Mouse (Mus musculus): ENCODE measurements around the gene Cd209d. TPM values are rescaled to one million over a fixed set of nuclear protein-coding genes. Genes with fewer than 3 reads are reported as not detected.
"Not testable (repeated sequence)": the region's sequence is repeated elsewhere in the genome, so short reads cannot be mapped to it uniquely, and the experiment has no call there.

The Cd209d gene
- 2.2 and 2.9 TPM in 2 replicates for polyA plus RNA-seq (2012; rRNA removed)

GRCm38 (mm10) chr8:3878455-3878854, at the start of gene Cd209d:
TSS of gene Cd209d (minus strand) at chr8:3878555.
- no peak for DNase-seq (ENCODE audit: low read depth)

- DNase-seq (ENCODE audit: low read depth): no peak
Measured at GRCm38 (mm10) chr8:3926744-3927143, 48.4 kb upstream of the Cd209d start, which contains the start of gene Cd209b. TSS of gene Cd209b (minus strand) at chr8:3926844.

- no peak for DNase-seq (ENCODE audit: low read depth)
Measured at GRCm38 (mm10) chr8:3876121-3876520, 2.2 kb downstream of the Cd209d start.

GRCm38 (mm10) chr8:3862736-3863135, 15.6 kb downstream of the Cd209d start:
- DNase-seq (ENCODE audit: low read depth): not testable (repeated sequence)

GRCm38 (mm10) chr8:3854209-3854608, 24.1 kb downstream of the Cd209d start, which contains the start of gene Cd209e:
TSS of gene Cd209e (minus strand) at chr8:3854309.
- no peak for DNase-seq (ENCODE audit: low read depth)

Other genes starting within 250 kb of the Cd209d start
- 102 and 109 TPM in 2 replicates for gene Stxbp2, start 247.6 kb downstream of the Cd209d start, polyA plus RNA-seq (2012; rRNA removed)
- 514 and 591 TPM in 2 replicates for gene Retn, start 222.8 kb downstream of the Cd209d start, polyA plus RNA-seq (2012; rRNA removed)
- 0.58 and 0.76 TPM in 2 replicates for gene Mcemp1, start 212.8 kb downstream of the Cd209d start, polyA plus RNA-seq (2012; rRNA removed)
- 154 and 266 TPM in 2 replicates for gene Fcor, start 206.2 kb downstream of the Cd209d start, polyA plus RNA-seq (2012; rRNA removed)
- 32.6 and 37.2 TPM in 2 replicates for gene Trappc5, start 202.3 kb downstream of the Cd209d start, polyA plus RNA-seq (2012; rRNA removed)
- 0.10 and 0.14 TPM in 2 replicates for gene Fcer2a, start 184.4 kb downstream of the Cd209d start, polyA plus RNA-seq (2012; rRNA removed)
- 0.19 and 0.30 TPM in 2 replicates for gene Clec4g, start 157.9 kb downstream of the Cd209d start, polyA plus RNA-seq (2012; rRNA removed)
- gene Cd209a, start 129.6 kb downstream of the Cd209d start, polyA plus RNA-seq (2012; rRNA removed): 0.18 TPM in 1 of 2 replicates, not detected in the other
- gene Cd209e, start 24.2 kb downstream of the Cd209d start, polyA plus RNA-seq (2012; rRNA removed): 0.09 and 0.15 TPM in 2 replicates
- gene Cd209b, start 48.3 kb upstream of the Cd209d start, polyA plus RNA-seq (2012; rRNA removed): 1.4 and 1.9 TPM in 2 replicates
- gene Cd209c, start 76.2 kb upstream of the Cd209d start, polyA plus RNA-seq (2012; rRNA removed): 0.67 and 1.1 TPM in 2 replicates
- 7.2 and 11.4 TPM in 2 replicates for gene Cd209f, start 227.3 kb upstream of the Cd209d start, polyA plus RNA-seq (2012; rRNA removed)